Mouse (Mus musculus) E14TG2a.4 (cell line): Measurements from ENCODE around the gene Cnnm1.

Source experiments
- H3K27me3 ChIP-seq: 2 replicates; pipeline ENCODE4 v1.6.1; 2014; ENCODE audit warnings: low read length, control low read depth; ENCODE audit not compliant: insufficient read depth
- H3K36me3 ChIP-seq: 2 replicates; pipeline ENCODE4 v1.6.1; 2014; ENCODE audit warnings: low read length, control low read depth; ENCODE audit not compliant: insufficient read depth
- H3K4me1 ChIP-seq: replicated peaks from 2 replicates; pipeline ENCODE4 v1.6.1; 2014; ENCODE audit warnings: low read depth, low read length, control low read depth
- H3K4me3 ChIP-seq: replicated peaks from 2 replicates; pipeline ENCODE4 v1.5.1; 2014; ENCODE audit warnings: mild to moderate bottlenecking, low read length
- H3K9me3 ChIP-seq: 2 replicates; pipeline ENCODE4 v1.6.1; 2014; ENCODE audit warnings: low read length, control low read depth
- CTCF ChIP-seq: conservative IDR thresholded peaks from 2 replicates; pipeline ENCODE4 v1.5.1; 2014; ENCODE audit warnings: low read length
- NANOG ChIP-seq: IDR thresholded peaks from 2 replicates; pipeline ENCODE4 v1.6.1; 2014; ENCODE audit warnings: borderline replicate concordance, low read length, mixed read lengths
- POU5F1 ChIP-seq: IDR thresholded peaks from 2 replicates; pipeline ENCODE4 v1.6.1; 2014; ENCODE audit warnings: low read length, borderline replicate concordance

Gene Cnnm1

GRCm38 (mm10) chr19:43440112-43440737 lies at the start of gene Cnnm1:
Cnnm1 (plus strand) TSS chr19:43440436.
- Histone ChIP-seq H3K9me3 (0 out of 2 replicates have a peak, but pooled peaks cover 3% of the 10 kb centered on the region), H3K36me3 (peaks cover 6% of the 10 kb centered on the region; the same call in 1 of the 2 replicates), H3K27me3 (peaks cover 33% of the 10 kb centered on the region), H3K4me1 (peaks cover 19% of the 10 kb centered on the region), H3K4me3 (peak within 1 kb of the TSS; percentile 88)
- no peak for TF ChIP-seq POU5F1
- no peak for TF ChIP-seq NANOG
- TF ChIP-seq CTCF: no peak

GRCm38 (mm10) chr19:43396327-43396726 lies 43.9 kb upstream of the Cnnm1 start:
- no peaks in the 10 kb centered on the region for H3K27me3 ChIP-seq
- peak; percentile 55 for TF ChIP-seq CTCF
- no peak for TF ChIP-seq NANOG
- no peaks in the 10 kb centered on the region for H3K9me3 ChIP-seq
- no peaks in the 10 kb centered on the region for H3K4me1 ChIP-seq
- H3K4me3 ChIP-seq: no peak overlapping the region
- no peaks in the 10 kb centered on the region for H3K36me3 ChIP-seq

- Histone ChIP-seq H3K4me3 (no peak overlapping the region), H3K9me3 (no peaks in the 10 kb centered on the region), H3K27me3 (no peaks in the 10 kb centered on the region), H3K4me1 (no peaks in the 10 kb centered on the region), H3K36me3 (no peaks in the 10 kb centered on the region)
- TF ChIP-seq POU5F1 (no peak), NANOG (no peak), CTCF (peak; percentile 7; the same call in 1 of the 2 replicates)
These were observed 33.1 kb upstream of the Cnnm1 start for GRCm38 (mm10) chr19:43407181-43407580.

DNA sequence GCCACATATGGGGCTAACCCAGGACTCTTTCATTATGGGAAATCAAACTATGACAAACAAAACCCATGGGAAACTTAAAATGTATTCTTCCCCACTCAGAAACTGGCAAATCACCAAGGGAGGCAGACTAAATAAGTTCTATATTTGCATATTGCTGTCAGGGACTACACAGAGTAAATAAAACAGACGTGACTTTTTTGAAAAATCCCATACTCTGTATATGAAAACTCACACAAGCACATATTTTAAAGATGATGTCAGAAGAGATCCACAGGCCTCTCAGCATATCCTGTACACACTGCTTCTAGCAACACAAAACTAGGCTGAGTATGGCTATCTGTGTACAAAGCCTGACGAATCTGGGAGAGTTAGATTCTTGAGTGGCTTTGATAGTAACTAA lies 24.7 kb upstream of the Cnnm1 start:
- Histone ChIP-seq H3K27me3 (no peaks in the 10 kb centered on the region), H3K9me3 (no peaks in the 10 kb centered on the region), H3K36me3 (no peaks in the 10 kb centered on the region), H3K4me3 (no peak overlapping the region), H3K4me1 (no peaks in the 10 kb centered on the region)
- no peak for TF ChIP-seq POU5F1
- no peak for TF ChIP-seq NANOG
- no peak for TF ChIP-seq CTCF

GRCm38 (mm10) chr19:43420506-43420905 lies 19.7 kb upstream of the Cnnm1 start:
- Histone ChIP-seq H3K9me3 (no peaks in the 10 kb centered on the region), H3K4me1 (no peaks in the 10 kb centered on the region), H3K27me3 (peaks cover 2% of the 10 kb centered on the region; the same call in 1 of the 2 replicates), H3K4me3 (no peak overlapping the region), H3K36me3 (no peaks in the 10 kb centered on the region)
- TF ChIP-seq NANOG (no peak), CTCF (no peak), POU5F1 (no peak)

- no peak overlapping the region for H3K4me3 ChIP-seq
- H3K36me3 ChIP-seq: no peaks in the 10 kb centered on the region
- H3K27me3 ChIP-seq: peaks cover 32% of the 10 kb centered on the region
- peaks cover 9% of the 10 kb centered on the region for H3K4me1 ChIP-seq
- TF ChIP-seq CTCF (peak; percentile 96), NANOG (no peak), POU5F1 (no peak)
- H3K9me3 ChIP-seq: no peaks in the 10 kb centered on the region
These were observed 16.2 kb upstream of the Cnnm1 start for GRCm38 (mm10) chr19:43424082-43424481.

DNA sequence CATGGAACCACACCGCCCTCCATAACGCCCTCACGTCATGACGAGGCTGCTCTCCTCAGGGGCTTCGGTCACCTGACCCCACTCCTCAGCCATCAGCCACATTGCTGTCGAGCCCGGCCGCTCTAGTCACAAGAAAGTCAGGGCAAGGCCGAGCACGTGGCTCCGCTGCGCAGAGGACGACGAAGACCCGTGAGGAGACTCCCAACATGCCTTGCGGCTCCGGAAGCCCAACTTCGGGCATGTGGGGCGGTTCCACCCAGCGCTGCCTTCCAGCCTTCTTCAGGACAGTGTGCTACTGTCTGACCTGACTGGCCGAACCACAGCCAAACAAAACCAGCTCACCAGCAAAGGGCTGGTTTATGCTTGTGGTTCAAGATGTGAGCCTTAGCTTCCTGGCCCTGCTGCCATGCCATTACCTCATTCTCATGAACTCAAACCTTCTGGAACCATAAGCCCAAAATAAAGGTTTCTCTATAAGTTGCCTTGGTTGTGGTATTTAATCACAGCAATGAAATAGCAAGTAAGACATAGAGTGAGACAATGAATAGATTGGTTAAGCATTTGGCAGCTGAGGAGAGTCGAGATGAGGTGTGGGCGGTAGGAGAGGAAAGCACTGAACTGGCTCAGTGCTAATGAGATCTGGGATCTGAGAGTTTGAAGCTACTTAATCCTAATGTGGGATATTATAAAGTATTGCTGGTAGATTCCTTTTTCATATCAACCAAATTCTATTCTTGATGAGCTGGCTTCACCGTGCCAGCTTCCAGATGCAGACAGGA lies 12.6 kb upstream of the Cnnm1 start:
- Histone ChIP-seq H3K4me3 (peak overlapping the region; percentile 65), H3K4me1 (peaks cover 9% of the 10 kb centered on the region), H3K36me3 (no peaks in the 10 kb centered on the region), H3K27me3 (peaks cover 55% of the 10 kb centered on the region), H3K9me3 (no peaks in the 10 kb centered on the region)
- no peak for TF ChIP-seq POU5F1
- no peak for TF ChIP-seq NANOG
- TF ChIP-seq CTCF: no peak

DNA sequence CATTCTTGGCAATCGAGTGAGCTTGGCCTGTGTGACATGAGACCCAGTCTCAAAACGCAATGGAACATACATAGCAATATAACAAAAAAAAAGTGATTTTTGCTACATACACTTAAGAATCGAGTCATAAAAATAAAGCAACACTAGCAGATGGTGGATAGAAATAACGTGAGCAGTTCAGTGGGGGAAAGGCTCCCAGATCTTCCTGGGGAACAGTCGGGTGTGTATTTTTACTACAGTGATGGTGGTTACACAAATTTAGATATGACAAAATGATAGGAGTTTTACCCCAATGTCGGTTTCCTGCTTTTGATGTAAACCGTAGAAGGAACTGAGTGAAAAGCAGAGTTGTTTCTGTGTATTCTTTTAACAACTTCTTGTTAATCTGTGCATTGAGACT lies 990 bp upstream of the Cnnm1 start:
- H3K4me3 ChIP-seq: no peak overlapping the region
- H3K27me3 ChIP-seq: peaks cover 38% of the 10 kb centered on the region
- TF ChIP-seq CTCF (no peak), POU5F1 (no peak), NANOG (no peak)
- peaks cover 19% of the 10 kb centered on the region for H3K4me1 ChIP-seq
- H3K36me3 ChIP-seq: peaks cover 6% of the 10 kb centered on the region; the same call in 1 of the 2 replicates
- H3K9me3 ChIP-seq: 0 out of 2 replicates have a peak, but pooled peaks cover 3% of the 10 kb centered on the region
